In the genomic region with DNA sequence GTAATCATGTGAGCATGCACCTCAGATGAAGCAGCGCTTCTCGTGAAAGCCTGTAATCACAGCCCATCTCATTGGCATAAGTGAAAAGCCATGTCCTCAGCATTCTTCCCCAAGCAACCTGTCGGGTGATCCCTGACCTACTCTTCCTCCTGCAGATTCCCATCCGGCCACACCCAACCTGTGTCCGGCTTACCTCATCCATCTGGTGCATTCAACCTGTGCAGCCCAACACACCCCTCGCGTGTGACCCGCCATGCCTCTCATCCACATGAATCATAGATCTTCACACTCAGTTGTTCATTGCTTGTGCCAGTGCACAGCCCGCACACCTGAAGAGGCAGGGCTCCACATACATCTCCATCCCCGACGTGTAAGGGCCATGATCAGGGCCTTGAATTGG, we compare ENCODE assay signal across 19 mouse cellular contexts.
DNase-seq lines count a peak whose midpoint lies in the region; ATAC-seq and TF ChIP-seq lines count a peak whose summit lies in the region.
"Had no signal": no experiment of that assay in that cellular context is flagged by ENCODE, and none has a peak within 500 bp of the region (broad histone marks: within the 10 kb centered on the region; RNA-seq: fewer than 3 reads in every experiment).

No protein-coding gene starts in this region.

- no peaks in the 10 kb centered on the region for H3K79me2 ChIP-seq in heart, adult 2 months (replicated peaks; ENCODE audit: control insufficient read depth, insufficient read depth, low read length)

- TF ChIP-seq EP300 in heart, adult 2 months (IDR thresholded peaks at IDR 0.05; ENCODE audit: insufficient read depth, low read depth, low read length), result no peak

- H3K36me3 ChIP-seq in heart, adult 2 months (ENCODE audit: control insufficient read depth, insufficient read depth, low read length), result peaks cover 6% of the 10 kb centered on the region
- no peaks in the 10 kb centered on the region for H3K36me3 ChIP-seq in megakaryocyte, embryonic 14.5 days (replicated peaks; ENCODE audit: low read length)
- H3K36me3 ChIP-seq: embryonic facial prominence, embryonic 10.5 days; embryonic facial prominence, embryonic 12.5 days; forebrain, embryonic 12.5 days; forebrain, embryonic 15.5 days had no signal

- no peaks in the 10 kb centered on the region; the same call in 1 of the 2 replicates for H3K4me1 ChIP-seq in heart, adult 2 months (ENCODE audit: control insufficient read depth, insufficient read depth, low read length)
- no peaks in the 10 kb centered on the region for H3K4me1 ChIP-seq in megakaryocyte, embryonic 14.5 days
- H3K4me1 ChIP-seq: embryonic facial prominence, embryonic 10.5 days; embryonic facial prominence, embryonic 12.5 days; forebrain, embryonic 12.5 days; forebrain, embryonic 15.5 days had no signal

- peaks cover 54% of the 10 kb centered on the region for H3K9me3 ChIP-seq in megakaryocyte, embryonic 14.5 days
- H3K9me3 ChIP-seq: embryonic facial prominence, embryonic 10.5 days; embryonic facial prominence, embryonic 12.5 days; forebrain, embryonic 12.5 days; forebrain, embryonic 15.5 days had no signal

- H3K27me3 ChIP-seq in heart, adult 2 months (ENCODE audit: control insufficient read depth, insufficient read depth, low read length), result no peaks in the 10 kb centered on the region
- H3K27me3 ChIP-seq in megakaryocyte, embryonic 14.5 days (replicated peaks), result no peaks in the 10 kb centered on the region
- H3K27me3 ChIP-seq: embryonic facial prominence, embryonic 12.5 days; forebrain, embryonic 12.5 days; forebrain, embryonic 15.5 days had no signal

- no peak for ATAC-seq in megakaryocyte, adult 5-6 weeks (ENCODE audit: poor library complexity, severe bottlenecking)
- ATAC-seq: activated CD4-positive, CD25-positive, alpha-beta regulatory T cell, adult 4 months; forebrain, embryonic 15.5 days; forebrain, postnatal 0 days had no signal

- intact Hi-C loops in heart, adult 2 months (cut with DNase I), result no loop called here

- no peak overlapping the region for H3K27ac ChIP-seq in heart, adult 2 months
- H3K27ac ChIP-seq: embryonic facial prominence, embryonic 10.5 days; embryonic facial prominence, embryonic 12.5 days; forebrain, embryonic 12.5 days; forebrain, embryonic 15.5 days had no signal

- no peak overlapping the region for H3K4me3 ChIP-seq in heart, adult 2 months
- peak overlapping the region; percentile 33 for H3K4me3 ChIP-seq in megakaryocyte, embryonic 14.5 days (replicated peaks)
- H3K4me3 ChIP-seq: embryonic facial prominence, embryonic 10.5 days; embryonic facial prominence, embryonic 12.5 days; forebrain, embryonic 12.5 days; forebrain, embryonic 15.5 days had no signal

- H3K9ac ChIP-seq in heart, adult 2 months (ENCODE audit: low read depth, low read length), result no peak overlapping the region
- H3K9ac ChIP-seq: embryonic facial prominence, embryonic 12.5 days; forebrain, embryonic 12.5 days; forebrain, embryonic 15.5 days; forebrain, postnatal 0 days had no signal

- peak; percentile 91 for DNase-seq in heart, adult 11 months
- no peak for DNase-seq in heart, adult 2 months
- DNase-seq in gastrocnemius, postnatal 4 days (ENCODE audit: low spot score in 2 of 2), result no peak
- DNase-seq: adrenal gland, adult 8-10 months; adrenal gland, postnatal 14 days; adrenal gland, postnatal 36 days; cerebellum, adult 11-12 months; cerebellum, adult 2 months; cerebellum, adult 9-10 months; cerebellum, postnatal 10 days; cerebellum, postnatal 25 days; forebrain, postnatal 0 days had no signal

- 87% methylated on average over 11 of the region's 11 CpGs for WGBS in heart, adult 2 months

- no peak for TF ChIP-seq POLR2A in heart, adult 2 months (IDR thresholded peaks at IDR 0.05; ENCODE audit: insufficient read depth, low read depth, low read length)

- TF ChIP-seq CTCF in heart, adult 2 months (IDR thresholded peaks at IDR 0.05), result no peak
